Mouse (Mus musculus) ES-Bruce4 (cell line): ENCODE results near the gene Sfswap.

ENCODE experiments used
- EP300 ChIP-seq: IDR thresholded peaks from 2 replicates; pipeline ENCODE4 v1.6.1; 2011; ENCODE audit warnings: low read depth, low read length; ENCODE audit not compliant: insufficient read depth
- POLR2A ChIP-seq: IDR thresholded peaks from one replicate; pipeline ENCODE4 v1.8.1; 2011; ENCODE audit warnings: low read length; ENCODE audit not compliant: insufficient read depth

GRCm38 (mm10) chr5:129519591-129519990 is 18.6 kb downstream of the Sfswap start:
- no peak for TF ChIP-seq EP300
- no peak for TF ChIP-seq POLR2A
